Mouse (Mus musculus) cerebellum, adult 2 months (tissue): ENCODE data around the gene Zfp13.

Experiments used
- CTCF ChIP-seq: fragments of 200-500 bp; IDR thresholded peaks from 2 replicates; pipeline ENCODE4 v1.5.1; 2011; ENCODE audit warnings: low read depth, mild to moderate bottlenecking, control low read depth, low read length, moderate library complexity, borderline replicate concordance; ENCODE audit not compliant: insufficient read depth
- POLR2A ChIP-seq: fragments of 200-500 bp; IDR thresholded peaks from 2 replicates; pipeline ENCODE4 v1.6.1; 2011; ENCODE audit warnings: low read length, control low read depth, borderline replicate concordance; ENCODE audit not compliant: insufficient read depth

DNA sequence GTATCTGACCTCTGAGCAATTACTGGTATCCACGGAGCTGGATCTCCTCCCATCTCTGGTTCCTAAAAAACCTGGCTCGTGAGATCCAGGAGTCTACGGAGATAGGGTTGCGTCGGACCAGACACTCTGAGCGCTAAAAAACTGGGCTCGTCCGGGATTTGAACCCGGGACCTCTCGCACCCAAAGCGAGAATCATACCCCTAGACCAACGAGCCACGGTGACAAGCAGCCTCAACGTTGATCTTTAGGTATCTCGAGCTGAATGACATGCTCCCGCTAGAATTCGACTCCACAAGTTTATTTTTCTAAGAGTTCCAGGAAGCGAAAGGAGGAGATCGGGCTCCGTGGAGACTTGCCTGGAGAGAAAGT is 53.0 kb downstream of the Zfp13 start:
- no peak for TF ChIP-seq POLR2A
- no peak for TF ChIP-seq CTCF
